Mouse (Mus musculus): ENCODE measurements around the gene Ccnd3. TPM values are rescaled to one million over a fixed set of nuclear protein-coding genes. Genes with fewer than 3 reads are reported as not detected.
"Not testable (repeated sequence)": the region's sequence is repeated elsewhere in the genome, so short reads cannot be mapped to it uniquely, and the experiment has no call there.

Ccnd3 gene
- polyA plus RNA-seq, 1 experiment from 2014 or later: 412 TPM

DNA sequence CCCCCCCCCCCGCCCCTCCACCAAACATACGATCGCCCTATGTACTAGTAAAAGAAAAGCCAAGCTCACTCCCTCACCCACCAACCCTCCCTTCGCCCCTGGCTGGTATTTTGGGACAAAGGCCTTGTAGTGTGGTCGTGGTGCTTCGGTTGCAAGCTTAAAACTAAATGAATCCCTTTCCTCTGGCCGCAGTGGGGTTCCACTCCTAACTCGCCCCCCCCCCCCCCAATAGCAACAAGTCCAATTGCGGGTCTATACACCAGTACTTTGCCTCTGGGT lies 90.1 kb downstream of the Ccnd3 start:
- Histone ChIP-seq H3K27ac (ENCODE audit: low read length) (peak overlapping the region; percentile 98), H3K27me3 (ENCODE audit: control insufficient read depth, insufficient read depth, low read length) (no peaks in the 10 kb centered on the region), H3K4me3 (ENCODE audit: low read length) (peak overlapping the region; percentile 75), H3K9ac (ENCODE audit: low read length) (peak overlapping the region; percentile 90), H3K4me2 (ENCODE audit: low read depth, low read length) (peak overlapping the region; percentile 91), H3K4me1 (ENCODE audit: control insufficient read depth, insufficient read depth, low read length) (peaks cover 43% of the 10 kb centered on the region), H3K36me3 (ENCODE audit: control insufficient read depth, insufficient read depth) (peaks cover 12% of the 10 kb centered on the region), H3K9me3 (replicated peaks; ENCODE audit: control insufficient read depth, low read length) (no peaks in the 10 kb centered on the region)
- 2% methylated on average over 6 of the region's 9 CpGs for WGBS
- no peak for ATAC-seq (replicated peaks; ENCODE audit: extremely low read depth, insufficient read depth, low FRiP score)

DNA sequence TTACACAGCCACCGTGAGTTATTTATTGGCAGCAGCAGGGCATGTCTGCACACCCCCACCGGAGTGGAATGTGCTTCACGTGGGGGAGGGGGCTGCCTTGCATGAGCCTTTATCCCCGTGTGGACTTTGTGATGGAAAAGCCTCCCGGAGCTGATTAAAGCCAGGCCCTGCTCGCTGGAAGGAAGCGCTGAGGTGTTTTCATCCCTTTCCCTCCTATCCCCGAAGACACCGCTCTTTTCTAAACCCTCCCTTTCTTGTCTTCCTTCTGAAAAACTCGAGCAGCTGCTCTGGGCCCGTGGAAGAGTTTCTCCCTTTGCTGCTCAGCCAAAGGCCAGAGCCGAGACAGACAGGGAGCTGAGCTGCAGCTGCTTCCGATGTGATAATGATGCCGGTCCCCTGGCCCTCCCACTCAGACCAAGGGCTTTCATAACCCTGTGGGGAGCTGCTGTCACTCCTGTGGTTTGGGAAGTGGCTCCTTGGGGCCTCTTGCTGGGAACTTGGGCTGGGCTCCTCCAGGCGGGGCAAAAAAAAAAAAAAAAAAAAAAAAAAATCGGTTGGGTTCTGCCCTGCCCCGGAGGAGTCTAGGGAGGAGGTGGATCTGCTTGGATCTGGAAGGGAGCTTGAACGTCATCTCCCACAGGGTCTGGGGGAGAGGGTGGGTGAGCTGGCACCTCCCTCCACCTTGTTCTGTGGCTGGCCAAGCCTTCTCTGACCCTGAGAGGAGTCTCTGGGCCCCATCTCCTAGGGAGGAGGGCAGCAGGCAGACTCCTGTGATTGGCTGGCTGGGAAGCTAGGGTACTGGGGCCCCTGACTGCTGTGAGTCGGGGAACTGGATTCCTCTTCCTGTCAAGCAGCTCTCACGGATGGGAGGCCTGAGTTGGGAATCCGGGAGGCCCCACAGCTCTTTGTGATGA lies 90.7 kb downstream of the Ccnd3 start:
- peaks cover 43% of the 10 kb centered on the region for H3K4me1 ChIP-seq (ENCODE audit: control insufficient read depth, insufficient read depth, low read length)
- peaks cover 12% of the 10 kb centered on the region for H3K36me3 ChIP-seq (ENCODE audit: control insufficient read depth, insufficient read depth)
- H3K27me3 ChIP-seq (ENCODE audit: control insufficient read depth, insufficient read depth, low read length): no peaks in the 10 kb centered on the region
- ATAC-seq (replicated peaks; ENCODE audit: extremely low read depth, insufficient read depth, low FRiP score): peak; percentile 61
- peak overlapping the region; percentile 98 for H3K27ac ChIP-seq (ENCODE audit: low read length)
- 1% methylated on average over 21 of the region's 21 CpGs for WGBS
- H3K4me3 ChIP-seq (ENCODE audit: low read length): peak overlapping the region; percentile 75
- peak overlapping the region; percentile 90 for H3K9ac ChIP-seq (ENCODE audit: low read length)
- peak overlapping the region; percentile 91 for H3K4me2 ChIP-seq (ENCODE audit: low read depth, low read length)
- H3K9me3 ChIP-seq (replicated peaks; ENCODE audit: control insufficient read depth, low read length): no peaks in the 10 kb centered on the region

DNA sequence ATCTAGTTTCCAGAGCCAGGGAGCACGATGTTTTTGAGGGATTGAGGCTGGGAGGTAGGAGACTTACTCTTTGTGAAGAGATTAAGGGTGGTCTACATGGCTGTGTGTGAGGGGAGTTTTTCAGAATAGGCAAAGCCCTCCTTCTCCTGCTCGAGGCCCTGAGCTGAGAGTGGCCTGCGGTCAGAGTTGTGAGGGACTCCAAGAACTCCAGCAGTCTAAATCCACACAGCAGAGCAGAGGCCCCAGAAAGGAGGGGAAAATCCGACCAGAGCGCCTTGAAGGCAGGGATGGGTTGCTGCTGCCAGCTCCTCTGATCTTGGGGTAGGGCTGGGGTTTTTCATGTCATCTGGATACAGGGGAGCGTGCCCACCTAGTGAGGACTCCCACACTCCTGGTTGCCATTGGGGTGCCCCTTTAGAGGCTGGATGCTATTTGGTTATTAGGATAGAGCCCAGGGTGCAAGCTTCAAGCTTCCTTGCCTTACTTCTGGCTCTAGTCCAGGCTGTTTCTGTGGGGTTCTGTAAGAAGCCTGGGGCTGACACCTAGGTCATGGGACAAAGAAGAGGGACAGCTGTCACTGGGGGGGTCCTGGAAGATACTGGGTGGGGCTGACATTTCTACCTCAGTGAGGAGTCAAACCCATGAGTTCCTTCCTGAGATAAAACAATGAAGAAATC lies 91.4 kb downstream of the Ccnd3 start:
- ATAC-seq (replicated peaks; ENCODE audit: extremely low read depth, insufficient read depth, low FRiP score): no peak
- peaks cover 17% of the 10 kb centered on the region for H3K36me3 ChIP-seq (ENCODE audit: control insufficient read depth, insufficient read depth)
- 23% methylated on average over 6 of the region's 6 CpGs for WGBS

GRCm38 (mm10) chr17:47596839-47597164 lies 92.0 kb downstream of the Ccnd3 start:
- peak overlapping the region; percentile 98 for H3K27ac ChIP-seq (ENCODE audit: low read length)
- ATAC-seq (replicated peaks; ENCODE audit: extremely low read depth, insufficient read depth, low FRiP score): no peak
- no peaks in the 10 kb centered on the region for H3K9me3 ChIP-seq (replicated peaks; ENCODE audit: control insufficient read depth, low read length)
- peaks cover 43% of the 10 kb centered on the region for H3K4me1 ChIP-seq (ENCODE audit: control insufficient read depth, insufficient read depth, low read length)
- peak overlapping the region; percentile 75 for H3K4me3 ChIP-seq (ENCODE audit: low read length)
- peak overlapping the region; percentile 91 for H3K4me2 ChIP-seq (ENCODE audit: low read depth, low read length)
- peak overlapping the region; percentile 90 for H3K9ac ChIP-seq (ENCODE audit: low read length)
- 45% methylated on average over 5 of the region's 5 CpGs for WGBS
- H3K27me3 ChIP-seq (ENCODE audit: control insufficient read depth, insufficient read depth, low read length): no peaks in the 10 kb centered on the region
- peaks cover 22% of the 10 kb centered on the region for H3K36me3 ChIP-seq (ENCODE audit: control insufficient read depth, insufficient read depth)

More for the DNA sequence above, 91.4 kb downstream of the Ccnd3 start:
- Histone ChIP-seq H3K4me2 (ENCODE audit: low read depth, low read length) (peak overlapping the region; percentile 91), H3K27me3 (ENCODE audit: control insufficient read depth, insufficient read depth, low read length) (no peaks in the 10 kb centered on the region), H3K4me1 (ENCODE audit: control insufficient read depth, insufficient read depth, low read length) (peaks cover 43% of the 10 kb centered on the region), H3K27ac (ENCODE audit: low read length) (peak overlapping the region; percentile 98), H3K4me3 (ENCODE audit: low read length) (peak overlapping the region; percentile 75), H3K9ac (ENCODE audit: low read length) (peak overlapping the region; percentile 90), H3K9me3 (replicated peaks; ENCODE audit: control insufficient read depth, low read length) (no peaks in the 10 kb centered on the region)

GRCm38 (mm10) chr17:47597261-47597660 lies 92.4 kb downstream of the Ccnd3 start:
- peak overlapping the region; percentile 91 for H3K4me2 ChIP-seq (ENCODE audit: low read depth, low read length)
- peak overlapping the region; percentile 75; the same call in 1 of the 2 replicates for H3K4me3 ChIP-seq (ENCODE audit: low read length)
- no peaks in the 10 kb centered on the region for H3K9me3 ChIP-seq (replicated peaks; ENCODE audit: control insufficient read depth, low read length)
- H3K27me3 ChIP-seq (ENCODE audit: control insufficient read depth, insufficient read depth, low read length): no peaks in the 10 kb centered on the region
- WGBS: 42% methylated on average over 13 of the region's 13 CpGs
- H3K9ac ChIP-seq (ENCODE audit: low read length): peak overlapping the region; percentile 90
- no peak for ATAC-seq (replicated peaks; ENCODE audit: extremely low read depth, insufficient read depth, low FRiP score)
- H3K4me1 ChIP-seq (ENCODE audit: control insufficient read depth, insufficient read depth, low read length): peaks cover 43% of the 10 kb centered on the region
- H3K36me3 ChIP-seq (ENCODE audit: control insufficient read depth, insufficient read depth): peaks cover 26% of the 10 kb centered on the region
- peak overlapping the region; percentile 98 for H3K27ac ChIP-seq (ENCODE audit: low read length)

- Histone ChIP-seq H3K9me3 (replicated peaks; ENCODE audit: control insufficient read depth, low read length) (no peaks in the 10 kb centered on the region), H3K4me1 (ENCODE audit: control insufficient read depth, insufficient read depth, low read length) (peaks cover 37% of the 10 kb centered on the region), H3K27ac (ENCODE audit: low read length) (peak overlapping the region; percentile 98), H3K4me3 (ENCODE audit: low read length) (no peak overlapping the region), H3K36me3 (ENCODE audit: control insufficient read depth, insufficient read depth) (peaks cover 30% of the 10 kb centered on the region), H3K27me3 (ENCODE audit: control insufficient read depth, insufficient read depth, low read length) (no peaks in the 10 kb centered on the region), H3K9ac (ENCODE audit: low read length) (peak overlapping the region; percentile 90), H3K4me2 (ENCODE audit: low read depth, low read length) (peak overlapping the region; percentile 91)
- no peak for ATAC-seq (replicated peaks; ENCODE audit: extremely low read depth, insufficient read depth, low FRiP score)
- 17% methylated on average over 10 of the region's 10 CpGs for WGBS
These were observed 93.2 kb downstream of the Ccnd3 start for GRCm38 (mm10) chr17:47597838-47598579.

GRCm38 (mm10) chr17:47598580-47599304 lies 93.9 kb downstream of the Ccnd3 start:
- peaks cover 37% of the 10 kb centered on the region for H3K4me1 ChIP-seq (ENCODE audit: control insufficient read depth, insufficient read depth, low read length)
- not testable (repeated sequence) for H3K27me3 ChIP-seq (ENCODE audit: control insufficient read depth, insufficient read depth, low read length); H3K4me3 ChIP-seq (ENCODE audit: low read length); ATAC-seq (replicated peaks; ENCODE audit: extremely low read depth, insufficient read depth, low FRiP score); H3K9ac ChIP-seq (ENCODE audit: low read length); H3K4me2 ChIP-seq (ENCODE audit: low read depth, low read length); H3K9me3 ChIP-seq (replicated peaks; ENCODE audit: control insufficient read depth, low read length)
- peaks cover 32% of the 10 kb centered on the region for H3K36me3 ChIP-seq (ENCODE audit: control insufficient read depth, insufficient read depth)
- peak overlapping the region; percentile 98 for H3K27ac ChIP-seq (ENCODE audit: low read length)
- 69% methylated on average over 10 of the region's 10 CpGs for WGBS

DNA sequence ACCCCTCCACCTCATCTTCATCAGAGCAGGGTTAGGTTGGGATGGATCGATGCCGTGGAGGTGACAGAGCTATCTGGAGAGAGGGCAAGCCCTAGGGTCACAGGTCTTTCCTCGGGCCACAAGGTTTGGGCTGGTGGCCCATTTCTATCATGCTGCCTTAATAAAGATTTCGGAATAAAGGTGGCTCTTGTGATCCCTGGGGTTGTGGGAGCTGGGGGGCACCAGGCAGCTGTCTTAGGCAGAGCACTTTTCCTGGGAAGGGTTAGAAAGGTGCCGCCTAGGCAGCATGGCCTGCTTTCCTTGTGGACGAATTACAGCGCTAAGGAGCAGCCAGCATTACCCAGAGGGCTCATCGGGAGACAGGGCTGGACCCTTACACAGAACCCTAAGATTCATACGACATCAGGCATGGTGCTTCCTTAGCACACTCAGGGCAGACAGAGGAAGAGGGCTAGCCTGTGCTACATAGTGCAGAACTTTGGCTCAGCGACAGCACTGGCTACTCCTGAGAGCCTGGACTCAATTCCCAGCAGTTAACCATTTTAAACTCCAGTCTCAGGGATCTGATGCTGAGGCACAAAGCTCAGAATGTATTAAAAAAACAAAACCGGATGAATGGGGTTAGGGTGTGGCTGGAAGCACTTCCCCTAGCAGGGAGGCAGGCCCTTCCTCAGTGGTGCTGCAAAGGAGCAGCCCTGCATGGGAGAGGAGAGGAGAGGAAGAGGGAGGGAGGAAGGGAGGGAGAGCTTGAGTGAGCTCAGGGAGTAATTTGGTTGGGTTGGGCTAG lies 94.9 kb downstream of the Ccnd3 start:
- H3K4me3 ChIP-seq (ENCODE audit: low read length): no peak overlapping the region
- H3K4me2 ChIP-seq (ENCODE audit: low read depth, low read length): no peak overlapping the region
- 70% methylated on average over 11 of the region's 11 CpGs for WGBS
- ATAC-seq (replicated peaks; ENCODE audit: extremely low read depth, insufficient read depth, low FRiP score): no peak
- peaks cover 37% of the 10 kb centered on the region for H3K4me1 ChIP-seq (ENCODE audit: control insufficient read depth, insufficient read depth, low read length)
- H3K9me3 ChIP-seq (replicated peaks; ENCODE audit: control insufficient read depth, low read length): no peaks in the 10 kb centered on the region
- no peak overlapping the region for H3K9ac ChIP-seq (ENCODE audit: low read length)
- peak overlapping the region; percentile 76 for H3K27ac ChIP-seq (ENCODE audit: low read length)
- H3K27me3 ChIP-seq (ENCODE audit: control insufficient read depth, insufficient read depth, low read length): no peaks in the 10 kb centered on the region
- peaks cover 41% of the 10 kb centered on the region for H3K36me3 ChIP-seq (ENCODE audit: control insufficient read depth, insufficient read depth)

Data from heart, embryonic 16.5 days (tissue).